Mouse (Mus musculus) midbrain, embryonic 10.5 days (tissue): ENCODE results near the gene Usp39. TPM values are rescaled to one million over a fixed set of nuclear protein-coding genes. Genes with fewer than 3 reads are reported as not detected.

Experiments
- DNase-seq: peaks from one replicate; pipeline ENCODE4 v3.0.0-alpha.2; 2017; ENCODE audit warnings: low spot score
- H3K27ac ChIP-seq: fragments of 300-500 bp; sonication (generic); replicated peaks from 2 replicates; pipeline ENCODE4 v1.5.1; 2016; ENCODE audit warnings: mild to moderate bottlenecking
- H3K27me3 ChIP-seq: fragments of 300-500 bp; sonication (generic); 2 replicates; pipeline ENCODE4 v1.6.1; 2016; ENCODE audit warnings: low read depth, mild to moderate bottlenecking; ENCODE audit not compliant: poor library complexity, severe bottlenecking
- H3K36me3 ChIP-seq: fragments of 300-500 bp; sonication (generic); 2 replicates; pipeline ENCODE4 v1.6.1; 2016; ENCODE audit warnings: mild to moderate bottlenecking, moderate library complexity
- H3K4me1 ChIP-seq: fragments of 300-500 bp; sonication (generic); 2 replicates; pipeline ENCODE4 v1.6.1; 2016
- H3K4me3 ChIP-seq: fragments of 300-500 bp; sonication (generic); 2 replicates; pipeline ENCODE4 v1.5.1; 2016; ENCODE audit warnings: mild to moderate bottlenecking, moderate library complexity
- H3K9me3 ChIP-seq: fragments of 300-500 bp; sonication (generic); replicated peaks from 2 replicates; pipeline ENCODE4 v1.6.1; 2016; ENCODE audit warnings: mild to moderate bottlenecking
- WGBS: fragments of 180-500 bp; shearing (Covaris S2); methylation state at CpG from one replicate; pipeline ENCODE4 v1.1.7; 2016; 5-methylcytosine and 5-hydroxymethylcytosine counted together
- polyA plus RNA-seq: library from polyadenylated mRNA; unstranded; fragments of >200 nt; fragmentation: Nextera tagmentation; extraction: Ambion mirVana; gene quantifications from 2 replicates; pipeline ENCODE4 v1.2.1, GENCODE M21; 2016

Gene Usp39
- polyA plus RNA-seq, 1 experiment from 2014 or later: 89.3 TPM

GRCm38 (mm10) chr6:72272161-72272696 is 72.8 kb downstream of the Usp39 start:
- Histone ChIP-seq H3K9me3 (no peaks in the 10 kb centered on the region), H3K36me3 (no peaks in the 10 kb centered on the region), H3K27ac (no peak overlapping the region), H3K4me1 (peaks cover 12% of the 10 kb centered on the region), H3K4me3 (no peak overlapping the region), H3K27me3 (no peaks in the 10 kb centered on the region; the same call in 1 of the 2 replicates)
- WGBS: 88% methylated on average over 10 of the region's 10 CpGs
- no peak for DNase-seq

- 87% methylated on average over 11 of the region's 11 CpGs for WGBS
Measured at GRCm38 (mm10) chr6:72270952-72271519, 73.9 kb downstream of the Usp39 start.

DNA sequence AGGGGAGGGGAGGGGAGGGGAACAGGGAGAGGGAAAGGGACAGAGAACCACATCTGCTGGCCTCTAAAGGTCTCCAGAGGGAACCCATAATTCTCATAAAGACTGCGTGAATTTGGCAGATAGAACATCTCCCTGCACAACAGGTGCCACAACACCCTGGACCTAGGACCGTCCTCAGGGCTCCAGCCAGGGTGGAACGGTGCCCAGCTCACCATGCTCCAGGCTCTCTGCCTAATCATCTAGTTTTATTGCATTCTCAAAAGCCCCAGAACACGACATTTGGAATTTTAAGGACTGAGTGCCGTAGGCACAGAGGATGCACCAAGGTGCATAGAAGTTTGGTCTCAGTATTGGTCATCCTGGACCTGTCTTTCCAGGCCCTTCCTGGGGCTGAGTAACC is 74.7 kb downstream of the Usp39 start:
- H3K27me3 ChIP-seq: no peaks in the 10 kb centered on the region; the same call in 1 of the 2 replicates
- no peak for DNase-seq
- no peak overlapping the region for H3K27ac ChIP-seq
- no peaks in the 10 kb centered on the region for H3K9me3 ChIP-seq
- peaks cover 12% of the 10 kb centered on the region for H3K4me1 ChIP-seq
- no peaks in the 10 kb centered on the region for H3K36me3 ChIP-seq
- H3K4me3 ChIP-seq: no peak overlapping the region
- 85% methylated on average over 5 of the region's 5 CpGs for WGBS

More at GRCm38 (mm10) chr6:72270952-72271519, 73.9 kb downstream of the Usp39 start:
- no peaks in the 10 kb centered on the region for H3K9me3 ChIP-seq
- no peaks in the 10 kb centered on the region for H3K36me3 ChIP-seq
- H3K4me1 ChIP-seq: peaks cover 12% of the 10 kb centered on the region
- H3K4me3 ChIP-seq: no peak overlapping the region
- no peak for DNase-seq
- H3K27me3 ChIP-seq: no peaks in the 10 kb centered on the region; the same call in 1 of the 2 replicates
- no peak overlapping the region for H3K27ac ChIP-seq

Other genes starting within 250 kb of the Usp39 start
- 39.1 and 40.0 TPM in 2 replicates for gene St3gal5, start 247.6 kb downstream of the Usp39 start, polyA plus RNA-seq
- gene Atoh8, start 109.6 kb downstream of the Usp39 start, polyA plus RNA-seq: 9.2 and 11.2 TPM in 2 replicates
- not detected in 2 replicates for gene Sftpb, start 40.6 kb downstream of the Usp39 start, polyA plus RNA-seq
- gene 0610030E20Rik, start 2.1 kb upstream of the Usp39 start, polyA plus RNA-seq: 28.9 and 29.6 TPM in 2 replicates
- gene Tmem150a, start 10.3 kb upstream of the Usp39 start, polyA plus RNA-seq: 5.6 and 6.7 TPM in 2 replicates
- gene Rnf181, start 21.8 kb upstream of the Usp39 start, polyA plus RNA-seq: 106 and 111 TPM in 2 replicates
- gene Vamp5, start 35.3 kb upstream of the Usp39 start, polyA plus RNA-seq: 12.0 and 12.9 TPM in 2 replicates
- 35.7 and 35.8 TPM in 2 replicates for gene Vamp8, start 45.5 kb upstream of the Usp39 start, polyA plus RNA-seq
- gene Ggcx, start 69.1 kb upstream of the Usp39 start, polyA plus RNA-seq: 15.3 and 21.5 TPM in 2 replicates
- gene Mat2a, start 94.4 kb upstream of the Usp39 start, polyA plus RNA-seq: 431 and 439 TPM in 2 replicates
- gene Sh2d6, start 176.5 kb upstream of the Usp39 start, polyA plus RNA-seq: 0.23 and 0.39 TPM in 2 replicates
- gene Capg, start 199.2 kb upstream of the Usp39 start, polyA plus RNA-seq: 9.7 and 11.1 TPM in 2 replicates